Mouse (Mus musculus): ENCODE results near the gene Atp5g2.

DNA sequence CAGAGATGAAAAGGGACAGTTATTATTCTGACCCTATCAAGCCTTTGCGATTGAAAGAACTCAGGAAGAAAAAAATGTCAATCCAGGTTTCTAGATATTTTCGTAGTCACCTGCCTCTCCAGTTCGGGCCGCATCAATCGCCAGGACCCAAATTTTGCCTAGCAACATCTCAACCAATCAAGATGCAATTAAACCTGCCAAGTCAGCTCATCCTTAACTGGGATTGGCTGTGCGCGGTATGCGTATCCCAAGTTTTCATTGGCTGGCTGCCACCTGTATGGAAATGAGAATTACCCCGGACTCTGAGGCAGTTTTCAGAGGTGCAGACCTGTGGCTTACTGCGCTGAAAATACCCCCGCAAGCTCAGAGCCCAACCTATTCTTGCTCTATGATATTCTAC is 21.4 kb upstream of the Atp5g2 start:
- no peak for TF ChIP-seq POLR2A (IDR thresholded peaks at IDR 0.05; ENCODE audit: low read depth, low read length)
- TF ChIP-seq CTCF (conservative IDR thresholded peaks at IDR 0.05; ENCODE audit: insufficient read depth, insufficient read length, low read depth, low read length) = no peak

Measured in kidney, adult 2 months (tissue).